Mouse (Mus musculus): ENCODE data around the gene Cep41. TPM values are rescaled to one million over a fixed set of nuclear protein-coding genes. Genes with fewer than 3 reads are reported as not detected.

Gene Cep41
- polyA plus RNA-seq, 1 experiment from 2014 or later = 4.7 TPM

- 39% methylated on average over 9 of the region's 9 CpGs for WGBS
- ATAC-seq (ENCODE audit: low FRiP score, low TSS enrichment) (no peak), DNase-seq (ENCODE audit: low spot score) (no peak)
- peak overlapping the region; percentile 53 for H3K27ac ChIP-seq (replicated peaks)
- H3K4me2 ChIP-seq (replicated peaks; ENCODE audit: low read depth) = no peak overlapping the region
- H3K27me3 ChIP-seq (ENCODE audit: control insufficient read depth, insufficient read depth, low read length) = no peaks in the 10 kb centered on the region
- no peak overlapping the region for H3K4me3 ChIP-seq (ENCODE audit: low read depth, low read length)
- TF ChIP-seq CTCF (IDR thresholded peaks at IDR 0.05; ENCODE audit: low read depth) = no peak
- TF ChIP-seq EP300 (optimal IDR thresholded peaks at IDR 0.05) = no peak
- no peaks in the 10 kb centered on the region for H3K36me3 ChIP-seq (ENCODE audit: control insufficient read depth, insufficient read depth, low read length)
- H3K9me3 ChIP-seq (ENCODE audit: control insufficient read depth, low read length) = no peaks in the 10 kb centered on the region
- no peak overlapping the region for H3K9ac ChIP-seq (ENCODE audit: low read length)
- H3K4me1 ChIP-seq (replicated peaks; ENCODE audit: control insufficient read depth, insufficient read depth) = no peaks in the 10 kb centered on the region
These were observed 40.9 kb downstream of the Cep41 start for GRCm38 (mm10) chr6:30652425-30653188.

DNA sequence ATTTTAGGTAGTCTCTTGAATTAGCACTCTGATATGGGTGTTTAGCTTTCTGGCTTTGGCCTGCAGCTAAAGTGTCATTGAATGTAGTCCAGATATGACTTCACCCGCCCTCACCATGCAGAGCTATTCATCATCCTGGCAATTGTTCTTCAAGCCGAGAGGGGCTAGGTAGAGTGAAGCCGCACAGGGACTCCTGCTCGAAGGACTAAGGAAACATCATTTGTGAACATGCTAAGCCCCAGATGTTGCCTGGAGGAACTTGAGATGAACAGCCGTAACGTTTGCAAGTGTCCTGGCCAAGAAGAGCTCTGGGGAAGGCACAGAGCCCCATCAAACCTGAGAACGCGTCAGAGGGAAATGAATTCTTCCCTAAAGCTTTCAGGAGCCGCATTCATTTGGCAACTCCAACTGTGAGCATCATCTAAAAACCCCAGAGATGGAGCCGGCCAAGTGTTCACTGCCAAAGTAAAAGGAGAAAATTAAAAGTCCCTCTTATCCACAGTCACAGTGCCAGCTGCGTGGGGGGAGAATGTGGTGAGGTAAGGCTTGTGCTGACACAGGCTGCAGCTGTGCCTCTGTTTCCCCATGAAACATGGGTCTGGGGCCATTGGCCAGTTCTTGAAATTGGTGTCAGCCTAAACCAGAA is 43.8 kb downstream of the Cep41 start:
- Histone ChIP-seq H3K9me3 (ENCODE audit: control insufficient read depth, low read length) (no peaks in the 10 kb centered on the region), H3K4me2 (replicated peaks; ENCODE audit: low read depth) (no peak overlapping the region), H3K4me3 (ENCODE audit: low read depth, low read length) (no peak overlapping the region), H3K9ac (ENCODE audit: low read length) (no peak overlapping the region), H3K36me3 (ENCODE audit: control insufficient read depth, insufficient read depth, low read length) (no peaks in the 10 kb centered on the region), H3K27ac (replicated peaks) (peak overlapping the region; percentile 30; the same call in 1 of the 2 replicates), H3K27me3 (ENCODE audit: control insufficient read depth, insufficient read depth, low read length) (no peaks in the 10 kb centered on the region), H3K4me1 (replicated peaks; ENCODE audit: control insufficient read depth, insufficient read depth) (no peaks in the 10 kb centered on the region)
- DNase-seq (ENCODE audit: low spot score) = no peak
- ATAC-seq (ENCODE audit: low FRiP score, low TSS enrichment) = peak; percentile 40; the same call in 1 of the 2 replicates
- WGBS = 52% methylated on average over 11 of the region's 11 CpGs
- TF ChIP-seq CTCF (IDR thresholded peaks at IDR 0.05; ENCODE audit: low read depth) (no peak), EP300 (optimal IDR thresholded peaks at IDR 0.05) (no peak)

DNA sequence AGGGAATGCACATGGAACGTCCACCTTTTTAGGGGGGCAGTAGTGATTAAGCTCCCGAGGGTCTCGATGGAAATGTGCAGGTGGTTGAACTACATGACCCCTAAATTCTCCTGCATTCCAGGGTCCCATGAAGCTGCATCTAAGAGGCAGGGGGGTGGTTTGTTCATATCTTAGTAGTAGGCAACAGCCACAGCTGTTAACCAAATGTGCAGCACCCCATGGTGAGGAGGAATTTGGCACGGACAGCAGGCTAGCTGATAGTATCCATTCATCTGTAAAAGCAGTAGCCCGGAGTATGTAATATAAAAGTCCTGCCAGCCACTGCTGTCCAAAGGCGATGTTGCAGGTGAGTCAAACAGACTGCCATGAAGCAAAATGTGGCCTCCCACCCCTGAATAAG is 48.2 kb downstream of the Cep41 start:
- Histone ChIP-seq H3K4me1 (replicated peaks; ENCODE audit: control insufficient read depth, insufficient read depth) (no peaks in the 10 kb centered on the region), H3K36me3 (ENCODE audit: control insufficient read depth, insufficient read depth, low read length) (no peaks in the 10 kb centered on the region), H3K27ac (replicated peaks) (no peak overlapping the region), H3K4me2 (replicated peaks; ENCODE audit: low read depth) (no peak overlapping the region), H3K27me3 (ENCODE audit: control insufficient read depth, insufficient read depth, low read length) (no peaks in the 10 kb centered on the region), H3K9me3 (ENCODE audit: control insufficient read depth, low read length) (no peaks in the 10 kb centered on the region), H3K9ac (ENCODE audit: low read length) (no peak overlapping the region), H3K4me3 (ENCODE audit: low read depth, low read length) (no peak overlapping the region)
- ATAC-seq (ENCODE audit: low FRiP score, low TSS enrichment) (no peak), DNase-seq (ENCODE audit: low spot score) (no peak)
- WGBS = 74% methylated on average over 6 of the region's 6 CpGs
- TF ChIP-seq CTCF (IDR thresholded peaks at IDR 0.05; ENCODE audit: low read depth) = no peak
- TF ChIP-seq EP300 (optimal IDR thresholded peaks at IDR 0.05) = no peak

DNA sequence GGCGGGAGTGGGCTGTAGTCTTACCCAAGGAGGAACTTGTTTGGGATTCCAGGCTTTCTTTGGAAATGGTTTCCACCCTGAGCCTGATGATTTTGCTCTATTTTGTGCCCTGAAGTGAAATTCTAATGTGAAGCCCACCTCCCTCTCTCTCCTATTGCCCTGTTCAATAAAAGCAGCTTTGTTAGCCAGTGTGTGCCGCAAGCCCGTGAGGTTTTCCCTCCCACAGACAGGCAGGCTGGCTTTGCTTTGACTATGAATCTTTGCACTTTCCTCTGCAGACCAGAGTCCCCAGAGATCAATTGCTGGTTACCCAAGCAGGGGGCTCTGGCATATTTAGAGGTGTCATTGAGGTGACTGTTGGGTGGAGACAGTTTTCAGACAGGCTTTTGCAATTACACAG is 49.1 kb downstream of the Cep41 start:
- Histone ChIP-seq H3K27ac (replicated peaks) (no peak overlapping the region), H3K4me3 (ENCODE audit: low read depth, low read length) (no peak overlapping the region), H3K4me2 (replicated peaks; ENCODE audit: low read depth) (no peak overlapping the region), H3K9me3 (ENCODE audit: control insufficient read depth, low read length) (no peaks in the 10 kb centered on the region), H3K4me1 (replicated peaks; ENCODE audit: control insufficient read depth, insufficient read depth) (no peaks in the 10 kb centered on the region), H3K9ac (ENCODE audit: low read length) (no peak overlapping the region), H3K27me3 (ENCODE audit: control insufficient read depth, insufficient read depth, low read length) (no peaks in the 10 kb centered on the region), H3K36me3 (ENCODE audit: control insufficient read depth, insufficient read depth, low read length) (no peaks in the 10 kb centered on the region)
- ATAC-seq (ENCODE audit: low FRiP score, low TSS enrichment) (no peak), DNase-seq (ENCODE audit: low spot score) (no peak)
- TF ChIP-seq EP300 (optimal IDR thresholded peaks at IDR 0.05) (no peak), CTCF (IDR thresholded peaks at IDR 0.05; ENCODE audit: low read depth) (no peak)
- 76% methylated on average over 3 of the region's 3 CpGs for WGBS

DNA sequence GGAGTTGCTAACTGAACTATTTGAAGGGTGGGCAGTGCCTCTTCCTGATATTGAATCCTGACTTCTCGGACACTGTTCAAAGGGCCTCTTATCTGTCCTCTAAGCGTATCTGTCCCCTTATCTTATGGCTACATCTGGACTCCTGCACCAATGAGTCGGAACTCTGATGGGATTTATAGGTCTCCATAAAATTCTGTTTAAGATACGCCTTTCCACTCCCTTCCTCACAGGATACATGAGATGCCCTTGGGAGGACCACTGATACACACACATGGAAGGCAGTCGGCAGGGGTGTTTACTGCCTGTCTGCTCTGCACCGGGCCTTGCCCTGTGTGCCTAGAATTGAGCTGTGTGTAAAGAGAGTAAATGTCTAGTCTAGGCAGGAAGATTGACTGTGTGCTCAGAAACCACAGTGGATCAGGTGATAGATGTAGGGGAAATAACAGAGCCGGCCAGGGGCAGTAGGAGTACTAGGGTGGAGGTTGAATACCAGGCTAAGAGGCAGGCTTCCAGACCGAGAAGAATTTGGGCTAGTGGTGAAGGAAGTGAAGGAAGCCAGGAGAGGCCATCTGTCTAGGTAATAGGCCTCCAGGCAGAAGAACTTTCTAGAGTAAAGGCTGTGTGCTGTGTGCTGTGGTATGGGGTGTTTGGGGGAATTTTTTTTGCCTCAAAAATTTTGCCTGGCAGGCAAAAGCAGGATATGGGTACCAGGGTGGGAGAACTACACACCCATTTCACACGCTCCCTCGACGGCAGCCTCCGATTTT is 49.7 kb downstream of the Cep41 start:
- Histone ChIP-seq H3K27me3 (ENCODE audit: control insufficient read depth, insufficient read depth, low read length) (no peaks in the 10 kb centered on the region), H3K4me2 (replicated peaks; ENCODE audit: low read depth) (no peak overlapping the region), H3K9ac (ENCODE audit: low read length) (no peak overlapping the region), H3K4me1 (replicated peaks; ENCODE audit: control insufficient read depth, insufficient read depth) (no peaks in the 10 kb centered on the region), H3K4me3 (ENCODE audit: low read depth, low read length) (no peak overlapping the region), H3K9me3 (ENCODE audit: control insufficient read depth, low read length) (no peaks in the 10 kb centered on the region), H3K27ac (replicated peaks) (no peak overlapping the region), H3K36me3 (ENCODE audit: control insufficient read depth, insufficient read depth, low read length) (no peaks in the 10 kb centered on the region)
- DNase-seq (ENCODE audit: low spot score) (no peak), ATAC-seq (ENCODE audit: low FRiP score, low TSS enrichment) (no peak)
- 69% methylated on average over 12 of the region's 12 CpGs for WGBS
- TF ChIP-seq CTCF (IDR thresholded peaks at IDR 0.05; ENCODE audit: low read depth) (no peak), EP300 (optimal IDR thresholded peaks at IDR 0.05) (no peak)

Data from stomach, postnatal 0 days (tissue).